Mouse (Mus musculus) midbrain, embryonic 10.5 days (tissue): ENCODE data around the gene Zbtb4. TPM values are rescaled to one million over a fixed set of nuclear protein-coding genes. Genes with fewer than 3 reads are reported as not detected.

Source experiments
- DNase-seq: peaks from one replicate; pipeline ENCODE4 v3.0.0-alpha.2; 2017; ENCODE audit warnings: low spot score
- H3K27ac ChIP-seq: fragments of 300-500 bp; sonication (generic); replicated peaks from 2 replicates; pipeline ENCODE4 v1.5.1; 2016; ENCODE audit warnings: mild to moderate bottlenecking
- H3K27me3 ChIP-seq: fragments of 300-500 bp; sonication (generic); 2 replicates; pipeline ENCODE4 v1.6.1; 2016; ENCODE audit warnings: low read depth, mild to moderate bottlenecking; ENCODE audit not compliant: poor library complexity, severe bottlenecking
- H3K36me3 ChIP-seq: fragments of 300-500 bp; sonication (generic); 2 replicates; pipeline ENCODE4 v1.6.1; 2016; ENCODE audit warnings: mild to moderate bottlenecking, moderate library complexity
- H3K4me1 ChIP-seq: fragments of 300-500 bp; sonication (generic); 2 replicates; pipeline ENCODE4 v1.6.1; 2016
- H3K4me3 ChIP-seq: fragments of 300-500 bp; sonication (generic); 2 replicates; pipeline ENCODE4 v1.5.1; 2016; ENCODE audit warnings: mild to moderate bottlenecking, moderate library complexity
- H3K9me3 ChIP-seq: fragments of 300-500 bp; sonication (generic); replicated peaks from 2 replicates; pipeline ENCODE4 v1.6.1; 2016; ENCODE audit warnings: mild to moderate bottlenecking
- WGBS: fragments of 180-500 bp; shearing (Covaris S2); methylation state at CpG from one replicate; pipeline ENCODE4 v1.1.7; 2016; 5-methylcytosine and 5-hydroxymethylcytosine counted together
- polyA plus RNA-seq: library from polyadenylated mRNA; unstranded; fragments of >200 nt; fragmentation: Nextera tagmentation; extraction: Ambion mirVana; gene quantifications from 2 replicates; pipeline ENCODE4 v1.2.1, GENCODE M21; 2016

The Zbtb4 gene
- polyA plus RNA-seq, 1 experiment from 2014 or later: 0.64 TPM

- Histone ChIP-seq H3K36me3 (no peaks in the 10 kb centered on the region), H3K9me3 (peaks cover 5% of the 10 kb centered on the region; the same call in 1 of the 2 replicates), H3K4me1 (peaks cover 60% of the 10 kb centered on the region), H3K27ac (no peak overlapping the region), H3K4me3 (peak overlapping the region; percentile 66), H3K27me3 (peaks cover 80% of the 10 kb centered on the region)
- no peak for DNase-seq
- 5% methylated on average over 12 of the region's 12 CpGs for WGBS
These were observed 38.9 kb downstream of the Zbtb4 start for GRCm38 (mm10) chr11:69804652-69804940.

DNA sequence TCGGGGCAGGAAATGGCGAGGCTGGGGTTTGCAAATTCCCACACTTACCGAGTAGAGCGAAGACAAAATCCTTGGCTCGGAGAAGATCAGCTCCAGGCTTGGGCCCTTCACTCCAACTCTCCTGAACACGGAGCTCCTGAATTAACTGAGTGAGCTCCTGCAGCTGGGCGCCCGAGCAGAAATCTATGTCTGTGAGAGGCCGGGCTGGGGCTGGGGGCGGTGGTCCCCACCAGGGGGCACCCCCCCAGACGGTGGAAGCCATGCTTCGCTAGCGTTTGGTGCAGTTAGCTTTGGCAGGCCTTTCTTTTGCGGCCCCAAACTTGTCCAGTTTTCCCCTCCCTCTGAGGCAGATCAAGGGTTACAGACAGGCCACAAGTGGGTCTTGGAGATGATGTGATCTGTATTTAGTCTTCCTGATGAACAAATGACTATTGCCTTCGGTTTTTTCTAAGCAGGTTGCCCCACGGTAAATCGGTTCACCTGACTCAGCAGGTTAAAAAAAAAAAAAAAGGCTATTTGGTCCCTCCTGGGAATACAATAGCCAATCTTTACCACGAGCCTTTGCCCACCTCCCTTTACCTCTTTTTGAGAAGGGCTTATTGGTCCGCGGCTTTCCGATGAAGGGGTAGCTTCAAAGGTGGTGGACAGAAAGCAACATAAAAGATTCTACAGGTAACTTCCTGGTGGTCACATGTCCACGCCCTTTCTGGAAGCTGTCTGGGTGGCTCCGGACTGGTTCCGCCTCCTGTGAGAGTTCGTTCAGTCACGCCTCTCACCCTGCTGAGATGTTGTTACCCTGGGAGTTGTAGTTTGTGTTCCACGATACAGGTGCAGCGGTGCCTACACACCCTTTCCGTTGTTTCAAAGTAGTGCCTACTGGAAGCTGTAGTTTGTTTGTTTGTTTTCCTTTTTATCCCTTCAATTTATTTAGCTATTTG is 39.5 kb downstream of the Zbtb4 start, which contains the start of gene Tmem102:
TSS of gene Tmem102 (minus strand) at position 653 of the 938 bp plus-strand sequence.
- peak within 1 kb of the TSS; percentile 66 for H3K4me3 ChIP-seq
- H3K4me1 ChIP-seq: peaks cover 54% of the 10 kb centered on the region
- H3K9me3 ChIP-seq: peaks cover 5% of the 10 kb centered on the region; the same call in 1 of the 2 replicates
- DNase-seq: peak; percentile 20
- WGBS: 6% methylated on average over 29 of the region's 29 CpGs
- H3K27me3 ChIP-seq: peaks cover 73% of the 10 kb centered on the region
- H3K36me3 ChIP-seq: no peaks in the 10 kb centered on the region
- H3K27ac ChIP-seq: no peak within 1 kb of the TSS

- H3K4me3 ChIP-seq: no peak overlapping the region
- H3K4me1 ChIP-seq: peaks cover 42% of the 10 kb centered on the region
- 86% methylated on average over 4 of the region's 4 CpGs for WGBS
- no peaks in the 10 kb centered on the region for H3K36me3 ChIP-seq
- no peak for DNase-seq
- H3K9me3 ChIP-seq: peaks cover 5% of the 10 kb centered on the region; the same call in 1 of the 2 replicates
- H3K27me3 ChIP-seq: peaks cover 62% of the 10 kb centered on the region
- H3K27ac ChIP-seq: no peak overlapping the region
These were observed 40.7 kb downstream of the Zbtb4 start for GRCm38 (mm10) chr11:69806378-69806777.

DNA sequence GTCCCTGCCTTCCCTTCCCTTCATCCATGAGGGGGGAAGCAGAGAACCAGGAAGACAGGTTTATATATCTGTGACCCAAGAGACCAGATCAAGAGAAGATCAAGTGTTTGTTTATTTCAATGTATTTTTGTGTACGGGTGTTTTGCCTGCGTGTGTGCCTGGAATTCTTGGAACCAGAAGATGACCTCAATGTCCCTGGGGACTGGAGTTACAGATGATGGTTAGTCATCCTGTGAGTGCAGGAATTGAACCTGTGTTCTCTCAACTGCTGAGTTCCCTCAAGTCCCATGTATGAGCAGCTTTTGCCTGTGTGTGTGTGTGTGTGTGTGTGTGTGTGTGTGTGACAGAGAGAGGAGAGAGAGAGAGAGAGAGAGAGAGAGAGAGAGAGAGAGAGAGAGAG is 41.9 kb downstream of the Zbtb4 start:
- H3K4me3 ChIP-seq: no peak overlapping the region
- H3K27ac ChIP-seq: no peak overlapping the region
- H3K36me3 ChIP-seq: no peaks in the 10 kb centered on the region
- H3K4me1 ChIP-seq: peaks cover 30% of the 10 kb centered on the region
- no peak for DNase-seq
- H3K27me3 ChIP-seq: peaks cover 49% of the 10 kb centered on the region
- peaks cover 5% of the 10 kb centered on the region; the same call in 1 of the 2 replicates for H3K9me3 ChIP-seq
- WGBS: 82% methylated on average over 2 of the region's 2 CpGs

GRCm38 (mm10) chr11:69810280-69810679 is 44.6 kb downstream of the Zbtb4 start:
- H3K36me3 ChIP-seq: no peaks in the 10 kb centered on the region
- peaks cover 3% of the 10 kb centered on the region; the same call in 1 of the 2 replicates for H3K4me1 ChIP-seq
- H3K9me3 ChIP-seq: peaks cover 5% of the 10 kb centered on the region; the same call in 1 of the 2 replicates
- H3K27me3 ChIP-seq: peaks cover 23% of the 10 kb centered on the region
- DNase-seq: no peak
- no peak overlapping the region for H3K4me3 ChIP-seq
- no peak overlapping the region for H3K27ac ChIP-seq

GRCm38 (mm10) chr11:69815155-69815554 is 49.4 kb downstream of the Zbtb4 start, which contains the start of gene Gm39566:
Gene Gm39566 (minus strand): TSS chr11:69815298.
- H3K27ac ChIP-seq: no peak within 1 kb of the TSS
- H3K27me3 ChIP-seq: no peaks in the 10 kb centered on the region; the same call in 1 of the 2 replicates
- no peak within 1 kb of the TSS for H3K4me3 ChIP-seq
- peaks cover 19% of the 10 kb centered on the region for H3K9me3 ChIP-seq
- no peaks in the 10 kb centered on the region for H3K36me3 ChIP-seq
- DNase-seq: no peak
- 66% methylated on average over 10 of the region's 10 CpGs for WGBS
- no peaks in the 10 kb centered on the region for H3K4me1 ChIP-seq

DNA sequence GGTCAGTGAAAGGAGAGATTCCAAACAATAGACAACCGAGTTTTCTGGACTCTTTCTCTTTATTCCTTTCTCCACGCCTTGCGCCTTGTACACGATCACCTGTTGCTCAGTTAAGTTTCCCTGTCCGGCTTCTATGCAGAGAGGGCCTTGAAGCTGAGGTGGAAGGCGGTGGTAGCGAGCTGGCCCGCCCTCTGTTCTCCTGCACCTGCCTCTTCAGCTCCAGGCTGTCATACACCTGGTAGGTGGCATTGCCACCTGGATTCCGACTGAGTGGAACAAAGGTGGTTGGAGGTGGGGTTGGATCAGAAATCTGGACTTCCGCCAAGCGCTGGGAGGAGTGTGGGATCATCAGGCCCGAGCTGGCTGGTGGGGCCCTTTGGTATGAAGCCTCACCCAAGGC is 50.8 kb downstream of the Zbtb4 start:
- no peak for DNase-seq
- Histone ChIP-seq H3K27ac (no peak overlapping the region), H3K27me3 (no peaks in the 10 kb centered on the region; the same call in 1 of the 2 replicates), H3K4me1 (no peaks in the 10 kb centered on the region), H3K4me3 (no peak overlapping the region), H3K9me3 (peaks cover 19% of the 10 kb centered on the region), H3K36me3 (no peaks in the 10 kb centered on the region)
- 91% methylated on average over 12 of the region's 12 CpGs for WGBS

DNA sequence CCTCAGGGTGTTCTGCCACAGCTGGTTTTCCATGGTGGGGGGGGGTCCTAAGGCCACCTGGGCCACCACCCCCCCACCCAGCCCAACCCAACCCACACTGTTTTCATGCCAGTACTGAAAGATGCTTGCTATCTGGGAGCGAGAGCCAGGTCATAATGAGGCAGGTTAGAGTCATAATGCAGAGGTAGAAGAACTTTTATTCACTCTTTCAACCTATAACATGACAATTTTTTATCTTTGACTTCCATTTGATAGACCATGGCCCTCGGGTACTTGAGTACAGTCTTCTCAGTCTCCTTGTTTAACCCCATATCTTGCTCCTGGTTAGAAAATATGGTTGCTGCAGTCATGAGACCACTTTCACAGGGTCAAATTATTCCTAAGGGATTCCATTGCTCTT is 52.7 kb downstream of the Zbtb4 start, which contains the start of gene Spem2:
TSS of gene Spem2 (minus strand) at position 101 of the 400 bp plus-strand sequence.
- Histone ChIP-seq H3K36me3 (no peaks in the 10 kb centered on the region), H3K27me3 (no peaks in the 10 kb centered on the region; the same call in 1 of the 2 replicates), H3K9me3 (peaks cover 19% of the 10 kb centered on the region), H3K27ac (no peak within 1 kb of the TSS), H3K4me1 (no peaks in the 10 kb centered on the region; the same call in 1 of the 2 replicates), H3K4me3 (no peak within 1 kb of the TSS)
- 84% methylated on average over 2 of the region's 2 CpGs for whole genome bisulfite sequencing
- no peak for DNase-seq

DNA sequence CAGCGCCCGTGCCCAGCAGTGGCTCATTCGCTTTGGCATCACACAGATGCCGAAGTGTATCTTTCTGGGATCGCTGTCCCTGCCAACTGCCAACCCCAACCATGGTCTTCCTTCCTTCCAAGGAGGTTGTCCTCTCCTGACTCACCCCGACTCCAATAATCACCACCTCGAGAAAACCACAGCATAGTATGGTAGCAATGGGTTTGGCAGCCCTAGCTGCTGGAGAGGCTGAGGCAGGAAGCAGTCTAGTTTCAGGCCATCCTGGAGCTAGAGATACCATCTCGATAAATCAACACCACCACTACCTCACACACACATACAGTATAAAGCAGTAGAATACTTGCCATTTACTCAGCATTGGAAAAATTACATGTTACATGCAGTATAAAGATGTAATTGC is 53.2 kb downstream of the Zbtb4 start:
- 91% methylated on average over 8 of the region's 8 CpGs for WGBS
- Histone ChIP-seq H3K4me3 (no peak overlapping the region), H3K36me3 (no peaks in the 10 kb centered on the region), H3K4me1 (no peaks in the 10 kb centered on the region; the same call in 1 of the 2 replicates), H3K27me3 (no peaks in the 10 kb centered on the region; the same call in 1 of the 2 replicates), H3K9me3 (peaks cover 19% of the 10 kb centered on the region), H3K27ac (no peak overlapping the region)
- DNase-seq: no peak

DNA sequence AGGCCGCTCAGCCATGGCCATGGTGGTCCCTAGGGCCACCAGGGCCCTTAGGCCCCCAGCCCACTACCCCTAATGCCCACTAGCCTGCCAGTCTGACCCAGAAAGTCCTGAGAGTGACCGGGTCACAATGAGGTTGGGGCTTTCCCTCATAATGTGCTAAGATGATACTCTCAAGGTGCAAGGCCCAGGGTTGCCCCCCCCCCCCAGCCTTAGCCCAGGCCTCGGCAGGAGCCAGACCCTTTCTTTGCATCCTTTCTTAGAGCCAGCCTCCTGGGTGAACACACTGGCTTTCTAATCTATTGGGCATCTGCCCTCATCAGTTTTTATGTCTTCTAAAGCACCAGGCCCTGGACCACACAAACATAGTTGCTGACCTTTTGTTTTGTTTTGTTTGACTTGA is 56.4 kb downstream of the Zbtb4 start, which contains the start of gene Spem1:
TSS of gene Spem1 (minus strand) at position 101 of the 400 bp plus-strand sequence.
- Histone ChIP-seq H3K27ac (0 out of 2 replicates have a peak within 1 kb of the TSS, but pooled peaks have one; percentile 23), H3K4me3 (no peak within 1 kb of the TSS), H3K9me3 (peaks cover 12% of the 10 kb centered on the region), H3K4me1 (peaks cover 3% of the 10 kb centered on the region), H3K36me3 (peaks cover 32% of the 10 kb centered on the region), H3K27me3 (no peaks in the 10 kb centered on the region)
- no peak for DNase-seq
- WGBS: 91% methylated on average over 3 of the region's 3 CpGs

DNA sequence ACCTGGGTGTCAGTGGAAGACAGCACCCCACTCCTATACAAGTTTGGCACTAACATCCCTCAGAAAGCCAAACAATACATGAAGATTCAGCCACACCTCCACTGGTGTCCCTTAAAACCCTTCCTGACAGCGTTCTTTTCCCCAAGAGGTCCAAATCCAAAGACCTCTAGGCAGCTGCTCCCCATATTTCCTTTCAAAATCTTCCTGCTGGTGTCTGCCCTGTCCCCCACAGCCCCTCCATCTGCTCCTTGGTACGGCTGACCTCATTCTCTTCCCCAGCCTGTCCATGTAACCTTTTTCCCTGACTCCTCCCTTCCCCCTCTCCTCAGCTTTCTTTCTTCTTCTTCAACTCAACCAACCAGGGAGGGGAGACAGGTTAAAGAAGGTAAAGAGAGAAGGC is 57.7 kb downstream of the Zbtb4 start:
- WGBS: 69% methylated on average over 2 of the region's 2 CpGs
- peaks cover 3% of the 10 kb centered on the region for H3K4me1 ChIP-seq
- no peak for DNase-seq
- no peaks in the 10 kb centered on the region for H3K27me3 ChIP-seq
- H3K36me3 ChIP-seq: peaks cover 45% of the 10 kb centered on the region
- peaks cover 4% of the 10 kb centered on the region; the same call in 1 of the 2 replicates for H3K9me3 ChIP-seq
- H3K27ac ChIP-seq: no peak overlapping the region
- H3K4me3 ChIP-seq: no peak overlapping the region

GRCm38 (mm10) chr11:69828832-69829231 is 63.1 kb downstream of the Zbtb4 start:
- 69% methylated on average over 5 of the region's 5 CpGs for WGBS
- peaks cover 90% of the 10 kb centered on the region for H3K36me3 ChIP-seq
- no peak overlapping the region for H3K27ac ChIP-seq
- peaks cover 4% of the 10 kb centered on the region; the same call in 1 of the 2 replicates for H3K9me3 ChIP-seq
- peaks cover 17% of the 10 kb centered on the region for H3K27me3 ChIP-seq
- peaks cover 32% of the 10 kb centered on the region for H3K4me1 ChIP-seq
- DNase-seq: no peak
- no peak overlapping the region for H3K4me3 ChIP-seq

DNA sequence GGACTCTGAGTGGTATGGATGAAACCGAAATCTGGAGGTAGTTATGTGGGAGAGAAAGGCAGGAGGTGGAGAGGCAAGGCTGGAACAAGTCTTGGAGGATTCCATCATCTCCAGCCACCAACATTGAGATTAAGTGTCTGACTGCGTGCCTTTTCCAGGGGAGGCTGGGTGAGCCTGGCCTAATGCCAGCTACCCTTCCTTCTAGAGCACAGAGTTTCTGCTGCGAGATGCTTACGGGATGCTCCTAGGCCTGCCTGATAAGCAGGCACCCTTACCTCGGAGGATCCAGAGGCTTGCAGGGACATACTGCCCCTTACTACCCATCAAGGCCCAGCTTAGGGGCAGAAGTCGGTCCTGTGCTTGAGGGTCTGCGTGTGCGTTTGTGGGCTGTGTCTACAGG is 67.8 kb downstream of the Zbtb4 start:
- Histone ChIP-seq H3K36me3 (peaks cover 45% of the 10 kb centered on the region), H3K27me3 (peaks cover 44% of the 10 kb centered on the region), H3K4me3 (peak overlapping the region; percentile 86), H3K4me1 (peaks cover 72% of the 10 kb centered on the region), H3K27ac (peak overlapping the region; percentile 93), H3K9me3 (no peaks in the 10 kb centered on the region)
- no peak for DNase-seq
- WGBS: 69% methylated on average over 8 of the region's 8 CpGs
